Mouse (Mus musculus) C2C12 (cell line): ENCODE measurements around the gene Ercc2. TPM values are rescaled to one million over a fixed set of nuclear protein-coding genes. Genes with fewer than 3 reads are reported as not detected.
A peak's percentile ranks its signal among the peaks of the same experiment; 100 is the strongest.

Experiments
- H3K27me3 ChIP-seq: one replicate; pipeline ENCODE4 v1.6.1; 2011; ENCODE audit not compliant: control insufficient read depth, insufficient read depth, insufficient read length
- H3K36me3 ChIP-seq: one replicate; pipeline ENCODE4 v1.6.1; 2011; ENCODE audit not compliant: control insufficient read depth, insufficient read depth
- H3K4me3 ChIP-seq: one replicate; pipeline ENCODE4 v1.5.1; 2011; ENCODE audit warnings: mild to moderate bottlenecking, control low read depth; ENCODE audit not compliant: poor library complexity, insufficient read depth, severe bottlenecking
- H3K79me2 ChIP-seq: one replicate; pipeline ENCODE4 v1.6.1; 2011; ENCODE audit not compliant: control insufficient read depth, insufficient read depth
- H3K79me3 ChIP-seq: one replicate; pipeline ENCODE4 v1.6.1; 2011; ENCODE audit warnings: low read depth, control low read depth
- H3ac ChIP-seq: one replicate; pipeline ENCODE3; 2011; ENCODE audit warnings: low read depth; ENCODE audit not compliant: control insufficient read depth, insufficient read length
- CEBPB ChIP-seq: IDR thresholded peaks from one replicate; pipeline ENCODE4 v1.6.1; 2011; ENCODE audit warnings: low read depth, mild to moderate bottlenecking, control low read depth, moderate library complexity
- CTCF ChIP-seq: IDR thresholded peaks from one replicate; pipeline ENCODE4 v1.5.1; 2011; ENCODE audit not compliant: control insufficient read depth, insufficient read depth, insufficient read length
- FOSL1 ChIP-seq: IDR thresholded peaks from one replicate; pipeline ENCODE4 v1.8.0; 2011; ENCODE audit warnings: mild to moderate bottlenecking, low read length; ENCODE audit not compliant: poor library complexity, insufficient read depth, severe bottlenecking
- MAX ChIP-seq: IDR thresholded peaks from one replicate; pipeline ENCODE4 v1.6.1; 2011; ENCODE audit warnings: mild to moderate bottlenecking, control low read depth
- MYOD1 ChIP-seq: IDR thresholded peaks from one replicate; pipeline ENCODE4 v1.6.1; 2011; ENCODE audit warnings: low read depth; ENCODE audit not compliant: control insufficient read depth, insufficient read length
- MYOG ChIP-seq: IDR thresholded peaks from one replicate; pipeline ENCODE4 v1.6.1; 2011; ENCODE audit not compliant: control insufficient read depth, insufficient read length; ENCODE audit errors: extremely low read depth
- USF1 ChIP-seq: IDR thresholded peaks from one replicate; pipeline ENCODE4 v1.6.1; 2011; ENCODE audit warnings: low read depth, mild to moderate bottlenecking, control low read depth, moderate library complexity
- polyA plus RNA-seq: library from polyadenylated mRNA; unstranded; fragments of >200 nt; fragmentation: generic; extraction: Trizol; gene quantifications from one replicate; pipeline ENCODE4 v1.2.1, GENCODE M21; 2012; ENCODE audit warnings: missing spikeins

Gene Ercc2
- polyA plus RNA-seq, 1 experiment: 9.7 TPM

DNA sequence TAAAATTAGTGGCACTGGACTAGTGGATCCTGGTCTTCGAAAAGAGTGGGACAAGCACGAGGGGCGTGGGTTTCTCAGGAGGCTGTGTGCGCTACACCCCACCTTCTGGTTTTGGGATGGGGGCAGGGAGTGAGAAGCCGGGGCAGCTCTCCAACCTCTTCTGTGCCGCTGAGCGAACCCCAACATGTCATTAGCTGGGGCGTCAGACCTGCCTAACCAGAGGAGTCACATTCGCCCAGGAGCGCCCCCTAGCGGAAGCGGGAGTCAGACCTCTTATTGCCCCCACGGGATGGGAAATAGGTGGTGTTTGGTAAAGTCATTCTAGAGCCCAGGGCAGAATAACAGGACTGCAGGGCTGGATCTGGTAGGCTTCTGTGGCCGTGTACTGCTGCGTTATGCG lies 20.1 kb upstream of the Ercc2 start:
- peaks cover 15% of the 10 kb centered on the region for H3K79me3 ChIP-seq
- TF ChIP-seq MYOG (no peak), MYOD1 (no peak), CEBPB (no peak), CTCF (peak; percentile 81)
- no peaks in the 10 kb centered on the region for H3K36me3 ChIP-seq

GRCm38 (mm10) chr7:19362276-19362675 lies 19.5 kb upstream of the Ercc2 start:
- Histone ChIP-seq H3K4me3 (no peak overlapping the region), H3ac (no peak overlapping the region), H3K79me2 (peaks cover 41% of the 10 kb centered on the region), H3K27me3 (no peaks in the 10 kb centered on the region), H3K79me3 (peaks cover 11% of the 10 kb centered on the region), H3K36me3 (no peaks in the 10 kb centered on the region)
- TF ChIP-seq MAX (no peak), CEBPB (no peak), MYOG (no peak), FOSL1 (no peak), MYOD1 (no peak), USF1 (no peak), CTCF (no peak)

More for the DNA sequence above, 20.1 kb upstream of the Ercc2 start:
- Histone ChIP-seq H3K79me2 (peaks cover 47% of the 10 kb centered on the region), H3K27me3 (no peaks in the 10 kb centered on the region), H3K4me3 (peak overlapping the region; percentile 61), H3ac (peak overlapping the region; percentile 0)

- no peak overlapping the region for H3K4me3 ChIP-seq
- H3K79me2 ChIP-seq: peaks cover 25% of the 10 kb centered on the region
- peaks cover 1% of the 10 kb centered on the region for H3K79me3 ChIP-seq
- no peak for TF ChIP-seq MYOG
- TF ChIP-seq FOSL1: no peak
- peak; percentile 18 for TF ChIP-seq MYOD1
- TF ChIP-seq USF1: no peak
- no peak for TF ChIP-seq MAX
- no peak for TF ChIP-seq CEBPB
- peak; percentile 84 for TF ChIP-seq CTCF
- no peak overlapping the region for H3ac ChIP-seq
- no peaks in the 10 kb centered on the region for H3K36me3 ChIP-seq
- no peaks in the 10 kb centered on the region for H3K27me3 ChIP-seq
These were observed 17.9 kb upstream of the Ercc2 start for GRCm38 (mm10) chr7:19363881-19364280.

- no peak overlapping the region for H3K4me3 ChIP-seq
- H3K36me3 ChIP-seq: no peaks in the 10 kb centered on the region
- TF ChIP-seq MYOD1: no peak
- TF ChIP-seq MYOG: no peak
- no peak for TF ChIP-seq MAX
- no peak for TF ChIP-seq CTCF
- TF ChIP-seq USF1: no peak
- TF ChIP-seq FOSL1: no peak
- TF ChIP-seq CEBPB: no peak
- no peak overlapping the region for H3ac ChIP-seq
- peaks cover 21% of the 10 kb centered on the region for H3K79me2 ChIP-seq
- no peaks in the 10 kb centered on the region for H3K79me3 ChIP-seq
- H3K27me3 ChIP-seq: no peaks in the 10 kb centered on the region
These were observed 16.4 kb upstream of the Ercc2 start for GRCm38 (mm10) chr7:19365376-19365775.

DNA sequence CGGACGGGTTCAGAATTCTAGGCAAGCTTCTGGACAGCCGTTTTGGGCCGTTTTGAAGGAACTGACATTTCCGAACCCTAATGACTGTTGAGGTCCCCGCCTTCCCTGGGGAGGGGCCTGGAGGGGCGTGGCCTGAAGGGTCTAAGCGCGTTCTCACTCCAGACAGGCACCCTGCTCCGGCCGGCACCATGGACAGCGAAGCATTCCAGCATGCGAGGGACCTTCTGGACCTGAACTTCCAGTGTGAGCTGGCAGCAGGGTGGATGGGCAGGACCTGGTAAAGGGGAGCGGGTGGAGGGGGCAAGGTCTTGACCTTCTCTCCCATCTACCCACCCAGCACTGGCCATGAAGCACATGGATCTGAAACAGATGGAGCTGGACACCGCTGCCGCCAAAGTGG lies 13.4 kb upstream of the Ercc2 start:
- Histone ChIP-seq H3K79me3 (no peaks in the 10 kb centered on the region), H3K36me3 (no peaks in the 10 kb centered on the region), H3ac (no peak overlapping the region), H3K79me2 (peaks cover 11% of the 10 kb centered on the region), H3K27me3 (no peaks in the 10 kb centered on the region), H3K4me3 (no peak overlapping the region)
- TF ChIP-seq FOSL1: no peak
- no peak for TF ChIP-seq USF1

- no peak for TF ChIP-seq USF1
- no peak for TF ChIP-seq MYOG
- TF ChIP-seq CTCF: peak; percentile 4
- no peak for TF ChIP-seq CEBPB
- no peak for TF ChIP-seq MYOD1
- TF ChIP-seq FOSL1: no peak
- no peak for TF ChIP-seq MAX
- Histone ChIP-seq H3K79me3 (no peaks in the 10 kb centered on the region), H3K4me3 (no peak overlapping the region), H3K79me2 (peaks cover 9% of the 10 kb centered on the region), H3K27me3 (no peaks in the 10 kb centered on the region), H3K36me3 (no peaks in the 10 kb centered on the region), H3ac (no peak overlapping the region)
These were observed 11.9 kb upstream of the Ercc2 start for GRCm38 (mm10) chr7:19369823-19370425.
